Mouse (Mus musculus) megakaryocyte progenitor cell, adult 5-6 weeks (primary cell): Measurements from ENCODE around the gene Crebbp. TPM values are rescaled to one million over a fixed set of nuclear protein-coding genes. Genes with fewer than 3 reads are reported as not detected.
"Not testable (repeated sequence)": the region's sequence is repeated elsewhere in the genome, so short reads cannot be mapped to it uniquely, and the experiment has no call there.

ENCODE experiments used
- ATAC-seq: replicated peaks from 2 replicates; pipeline ENCODE4 v1.8.0; 2016; ENCODE audit warnings: mild to moderate bottlenecking, moderate TSS enrichment, inconsistent platforms; ENCODE audit not compliant: poor library complexity
- total RNA-seq, 2 experiments: library from RNA; stranded (forward) in 1 of 2; stranded (reverse) in 1 of 2; fragments of 157-497, 149-512 nt in 1 of 2; fragments of 200-1000 nt in 1 of 2; gene quantifications; 2 replicates each; pipeline versions ENCODE4 v1.2.3 to v1.2.4; 2015 to 2017

Gene Crebbp
- total RNA-seq (2015) (43.2 and 45.4 TPM in 2 replicates), total RNA-seq (2017) (11.5 and 25.0 TPM in 2 replicates)

DNA sequence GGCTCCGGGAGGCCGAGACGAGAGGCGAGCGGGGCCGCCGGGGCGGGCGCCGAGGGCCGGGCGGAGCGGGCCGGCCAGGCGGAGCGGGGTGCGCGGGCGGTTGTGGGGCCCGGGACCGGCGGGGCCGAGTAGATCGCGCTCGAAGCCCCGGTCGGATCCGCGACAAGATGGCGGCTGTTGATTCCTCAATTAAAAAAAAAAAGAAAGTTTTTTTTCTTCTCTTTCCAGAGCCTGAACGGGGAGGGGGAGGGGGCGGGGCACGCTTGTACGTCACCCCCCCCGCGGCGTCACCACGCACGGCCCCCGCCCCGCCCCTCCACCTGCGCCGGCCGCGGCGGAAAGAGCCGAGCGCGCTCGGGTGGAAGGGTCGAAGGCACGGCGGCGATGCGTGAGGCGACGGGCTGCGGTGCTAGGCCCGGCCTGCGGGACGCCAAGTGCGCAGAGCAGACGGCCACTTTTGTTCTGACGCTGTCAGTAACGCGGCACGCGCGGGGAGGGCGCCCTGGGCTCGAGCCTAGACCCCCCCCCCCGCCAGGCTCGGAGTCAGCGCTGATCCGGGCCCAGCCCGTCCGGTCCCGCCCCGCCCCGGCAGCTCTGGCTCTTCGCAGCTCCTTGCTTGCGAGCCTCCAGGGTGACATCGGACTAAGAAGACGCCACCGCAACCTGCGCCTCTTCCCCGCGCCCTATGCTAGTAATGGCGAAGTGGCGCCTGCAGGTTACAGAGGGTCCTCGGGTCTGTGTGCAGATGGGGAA is at the start of gene Crebbp:
Gene Crebbp, minus strand, starts transcription at position 199 of the 753 bp plus-strand sequence.
- ATAC-seq: peak; percentile 92

DNA sequence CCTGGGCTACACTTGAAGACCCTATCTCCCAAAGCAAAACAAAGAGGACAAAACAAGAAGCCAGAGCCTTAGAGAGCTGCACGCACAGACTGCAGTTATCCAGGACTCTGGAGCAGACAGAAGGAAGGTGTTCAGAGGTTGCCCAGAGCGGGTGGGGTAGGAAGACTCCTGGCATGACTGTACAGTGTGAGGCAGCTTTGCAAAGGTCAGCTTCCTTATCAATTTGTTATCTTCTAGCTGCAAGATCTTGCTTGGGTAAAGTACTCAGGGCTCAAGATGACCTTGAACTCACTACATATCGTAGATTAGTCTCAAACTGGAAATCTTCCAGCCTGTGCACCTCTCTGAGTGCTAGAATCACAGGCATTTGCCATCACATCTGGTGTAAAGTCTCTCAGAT is 49.7 kb upstream of the Crebbp start:
- ATAC-seq: no peak

DNA sequence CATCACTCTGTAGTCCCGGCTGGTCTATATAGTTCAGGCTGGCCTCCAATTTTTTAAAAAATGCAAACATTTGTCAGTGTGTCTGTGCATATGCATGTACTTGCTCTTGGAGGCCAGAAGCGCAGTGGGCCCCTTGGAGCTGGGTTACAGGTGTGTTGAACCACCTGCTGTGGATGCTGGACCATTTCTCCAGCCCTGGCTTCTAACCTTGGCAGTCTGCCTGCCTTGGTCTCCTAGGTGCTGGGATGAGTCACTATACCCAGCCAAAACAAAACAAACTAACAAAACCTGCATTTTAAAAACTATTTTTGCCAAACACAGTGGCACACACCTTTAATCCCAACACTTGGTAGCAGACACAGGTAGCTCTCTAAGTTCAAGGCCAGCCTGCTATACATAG is 43.7 kb upstream of the Crebbp start:
- ATAC-seq: no peak

DNA sequence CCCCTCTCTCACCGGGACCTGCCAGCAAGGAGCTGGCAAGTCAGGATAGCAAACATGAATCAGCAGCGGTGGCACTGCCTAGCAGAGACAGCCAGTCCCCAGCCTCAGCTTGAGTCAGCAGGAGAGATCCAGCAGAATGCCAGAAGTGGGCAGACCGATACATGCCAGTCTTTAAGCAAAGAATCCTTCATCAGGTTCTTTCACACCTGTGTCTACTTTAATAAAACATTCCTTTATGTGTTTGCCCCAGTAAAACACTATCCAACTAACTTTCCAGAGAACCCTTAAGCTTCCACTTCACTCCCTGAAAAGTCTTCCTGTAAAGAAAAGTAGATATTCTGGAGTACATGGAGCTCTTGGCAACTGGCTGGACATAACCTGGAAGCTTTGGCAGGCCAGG is 35.0 kb upstream of the Crebbp start:
- no peak for ATAC-seq

DNA sequence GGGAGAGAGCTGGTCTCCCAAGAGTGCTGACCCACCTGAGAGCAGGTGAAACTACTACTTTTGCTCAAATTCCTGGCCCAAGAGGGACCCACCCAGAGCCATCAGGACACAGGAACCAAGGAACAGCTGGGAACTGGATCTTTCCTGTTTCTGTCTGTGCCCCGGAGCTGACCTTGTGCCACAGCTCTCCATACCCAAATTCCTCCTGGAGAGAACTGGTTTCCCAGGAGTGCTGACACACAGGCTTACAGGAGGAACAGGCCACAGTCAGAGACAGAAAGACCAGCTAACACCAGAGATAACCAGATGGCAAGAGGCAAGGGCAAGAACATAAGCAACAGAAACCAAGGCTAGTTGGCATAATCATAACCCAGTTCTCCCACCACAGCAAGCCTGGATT is 31.4 kb upstream of the Crebbp start:
- not testable (repeated sequence) for ATAC-seq

DNA sequence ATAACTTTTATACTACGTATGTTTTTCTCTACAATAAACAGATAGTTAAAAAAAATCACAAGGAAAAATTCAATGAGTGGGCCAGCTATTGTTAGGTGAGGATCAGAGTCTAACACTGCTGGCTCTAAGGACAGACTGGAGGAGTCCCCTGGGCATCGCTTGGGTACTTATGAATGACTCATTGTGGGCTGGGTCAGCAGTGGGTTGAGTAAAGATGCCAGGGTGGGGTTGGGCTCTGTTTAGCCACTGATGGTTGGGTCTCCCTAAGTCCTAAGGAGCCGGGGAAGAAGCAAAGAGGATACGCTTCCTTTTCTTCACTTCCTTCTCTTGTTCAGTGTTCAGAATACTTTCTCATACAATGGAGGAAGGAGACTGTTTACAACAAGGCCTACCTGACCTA is 22.3 kb upstream of the Crebbp start:
- 0 out of 2 replicates have a peak, but pooled peaks have one; percentile 31 for ATAC-seq

DNA sequence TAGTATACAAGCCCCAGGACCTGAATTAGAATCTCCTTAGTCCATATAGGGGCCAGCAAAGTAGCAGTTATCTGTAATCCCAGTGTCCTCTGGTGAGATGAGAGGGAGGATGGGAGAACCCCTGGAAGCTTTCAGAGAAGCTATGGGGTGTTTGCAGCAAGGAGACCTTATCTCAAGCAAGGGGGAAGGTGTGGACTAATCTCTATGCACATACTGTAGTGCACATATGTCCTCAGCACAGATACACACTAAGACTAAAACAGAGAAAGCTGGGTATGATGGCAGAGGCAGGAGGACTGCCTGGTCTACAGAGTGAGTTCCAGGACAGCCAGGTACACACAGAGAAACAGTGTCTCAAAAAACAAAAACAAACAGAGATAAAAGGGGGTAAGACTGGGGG is 21.8 kb upstream of the Crebbp start:
- no peak for ATAC-seq

DNA sequence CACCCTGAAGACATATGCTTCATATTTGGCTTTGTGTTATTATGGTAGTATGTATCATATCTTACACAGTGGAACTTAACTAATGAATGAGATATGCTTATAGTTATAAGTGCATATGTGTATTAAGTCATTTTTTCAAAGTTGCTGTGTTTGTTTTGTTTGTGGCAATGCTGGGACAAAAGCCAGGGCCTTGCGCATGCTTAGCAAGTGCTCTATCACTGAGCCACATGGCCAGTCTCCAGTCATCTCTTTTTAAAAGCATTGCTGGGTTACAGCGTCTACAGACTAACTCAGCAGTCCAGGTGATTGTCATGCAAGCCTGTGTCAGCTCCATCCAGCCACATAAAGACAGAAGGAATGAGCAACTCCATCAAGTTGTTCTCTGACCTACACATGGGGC is 12.0 kb upstream of the Crebbp start:
- no peak for ATAC-seq

DNA sequence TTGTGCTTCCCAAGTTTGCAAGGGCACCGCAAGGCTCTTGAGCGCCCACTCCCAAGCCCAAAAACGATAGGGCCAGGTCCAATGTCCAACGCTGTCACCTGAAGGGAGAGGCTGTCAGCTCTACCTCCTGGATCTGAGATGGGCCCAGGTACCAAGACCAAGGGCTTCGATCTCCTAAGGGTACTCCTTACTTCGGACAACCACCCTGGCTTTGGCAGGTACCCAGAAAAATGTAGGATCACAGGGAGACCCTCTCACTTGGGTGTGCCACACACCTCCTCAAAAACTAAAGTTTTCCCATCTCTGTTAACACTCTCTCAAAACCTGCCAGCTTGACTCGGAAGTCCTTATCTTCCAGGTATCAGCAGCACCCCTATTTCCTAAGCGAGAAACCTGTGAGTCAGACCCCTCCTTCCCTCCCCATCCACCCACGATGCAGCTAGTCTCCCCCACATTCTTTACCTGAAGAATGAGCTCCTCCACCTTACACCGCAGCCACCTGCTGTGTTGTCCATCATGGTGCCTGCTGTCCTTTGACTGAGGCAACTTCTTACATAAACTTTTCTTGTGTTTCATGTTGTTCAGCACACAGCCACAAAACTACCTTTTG is 939 bp upstream of the Crebbp start:
- ATAC-seq: no peak

DNA sequence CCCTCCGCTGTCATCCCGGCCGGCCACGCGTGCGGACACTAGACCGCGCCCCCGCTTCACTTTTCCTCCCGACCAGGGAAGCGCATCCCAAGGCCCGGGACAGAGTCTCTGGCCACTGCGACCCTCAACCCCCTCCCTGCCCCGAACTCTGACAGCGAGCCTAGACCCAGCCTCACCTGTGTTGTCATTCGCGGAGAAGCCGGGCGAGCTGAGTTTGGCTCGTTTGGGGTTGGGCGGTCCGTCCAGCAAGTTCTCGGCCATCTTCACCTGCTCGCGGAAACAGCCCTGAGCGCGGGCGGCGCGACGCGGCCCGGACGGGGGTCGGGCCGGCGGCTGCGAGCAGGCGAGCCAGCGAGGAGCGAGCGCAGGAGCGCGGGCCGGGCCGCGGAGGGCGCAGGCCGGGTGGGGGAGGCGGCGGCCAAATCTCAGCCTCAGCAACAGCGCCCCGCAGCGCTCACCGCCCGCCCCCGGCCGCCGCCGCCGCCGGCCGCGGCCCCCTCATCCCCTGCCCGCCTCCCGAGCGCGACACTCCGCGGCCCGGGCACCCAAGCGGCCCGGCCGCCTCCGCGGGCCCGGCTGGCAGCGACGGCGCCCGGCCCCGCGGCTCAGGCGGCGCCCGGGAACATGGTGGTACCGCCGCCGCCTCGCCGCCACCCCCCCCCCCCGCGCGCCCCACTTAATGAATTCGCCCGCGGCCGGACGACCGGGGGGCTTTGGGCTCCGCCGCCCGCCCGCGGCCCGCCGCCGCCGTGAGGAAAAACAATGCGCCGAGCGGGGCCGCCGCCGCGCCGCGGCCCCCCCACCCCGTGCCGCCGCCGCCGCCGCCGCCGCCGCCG is 616 bp downstream of the Crebbp start:
- ATAC-seq: peak; percentile 40

DNA sequence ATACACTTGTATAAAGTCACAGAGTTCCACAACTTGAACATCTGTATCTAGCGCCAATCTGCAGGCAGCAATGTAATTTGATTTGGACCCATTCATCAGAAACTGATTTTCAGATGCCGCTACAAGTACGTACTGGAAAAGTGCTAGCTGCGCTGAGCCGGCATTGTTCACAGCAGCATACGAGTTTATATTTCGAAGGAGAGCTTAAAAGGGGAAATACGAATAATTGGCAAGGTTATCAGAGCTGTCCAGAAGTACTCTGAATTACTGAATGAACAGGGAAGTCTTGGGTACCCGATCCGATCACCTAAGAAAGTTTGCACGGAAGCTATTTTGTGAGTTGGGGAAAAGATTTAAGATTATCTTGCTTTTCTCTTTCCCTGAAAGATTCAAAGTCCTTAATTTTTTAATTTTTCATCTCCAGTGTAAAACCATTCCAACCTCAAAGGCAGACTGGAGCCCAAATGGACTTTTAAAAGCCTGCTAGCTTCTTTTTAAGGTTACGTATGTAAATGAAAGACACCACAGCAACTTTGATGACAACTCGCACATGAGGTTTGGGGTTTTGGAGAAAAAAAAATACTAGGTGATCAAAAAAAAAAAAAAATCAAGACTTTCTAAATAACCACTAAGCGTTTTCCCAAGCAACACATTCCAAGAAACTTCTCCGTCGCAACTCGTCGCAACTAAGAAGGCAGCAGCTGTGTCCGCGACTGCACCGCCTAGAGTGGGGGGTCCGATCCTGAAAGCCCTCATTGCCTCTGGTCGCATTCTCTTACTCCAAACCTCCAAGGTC is 1.4 kb downstream of the Crebbp start:
- no peak; the same call in 1 of the 2 replicates for ATAC-seq

DNA sequence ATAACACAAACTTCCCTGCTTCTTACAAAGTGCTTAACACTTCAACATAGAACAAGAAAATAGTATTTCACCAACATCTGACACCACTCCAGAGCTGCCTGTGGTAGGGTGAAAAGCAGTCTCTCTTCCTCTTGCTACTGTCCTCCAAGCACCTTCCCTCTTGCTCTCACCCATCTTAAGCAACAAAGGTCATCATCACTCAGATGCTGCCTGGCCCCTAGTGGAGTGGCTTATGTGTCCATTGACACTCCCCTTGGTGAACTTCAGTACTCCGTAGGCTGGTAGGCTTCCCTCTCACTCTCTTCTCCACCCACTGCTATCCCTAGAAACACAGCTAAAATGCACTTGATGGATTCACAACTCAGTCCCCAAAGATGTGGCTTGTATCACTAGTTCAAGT is 3.5 kb downstream of the Crebbp start:
- ATAC-seq: 0 out of 2 replicates have a peak, but pooled peaks have one; percentile 15

DNA sequence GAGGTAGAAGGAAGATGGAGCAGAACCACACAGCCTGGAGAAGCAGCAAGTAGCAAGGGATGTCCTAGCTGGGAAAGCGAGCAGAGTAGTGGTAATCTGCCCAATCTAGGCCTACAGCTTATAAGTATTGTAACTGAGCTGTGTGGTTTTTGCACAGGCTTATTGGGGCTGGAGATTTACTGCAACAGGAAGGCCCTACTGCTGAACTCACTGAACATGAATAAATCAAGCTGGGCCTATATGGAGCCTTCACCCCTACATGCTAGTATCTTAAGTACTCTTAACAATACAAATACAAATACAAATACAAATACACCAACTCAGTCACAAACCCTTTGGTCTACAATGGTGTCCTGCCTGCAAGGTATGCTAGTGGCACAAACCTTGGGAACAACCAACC is 10.2 kb downstream of the Crebbp start:
- ATAC-seq: no peak

DNA sequence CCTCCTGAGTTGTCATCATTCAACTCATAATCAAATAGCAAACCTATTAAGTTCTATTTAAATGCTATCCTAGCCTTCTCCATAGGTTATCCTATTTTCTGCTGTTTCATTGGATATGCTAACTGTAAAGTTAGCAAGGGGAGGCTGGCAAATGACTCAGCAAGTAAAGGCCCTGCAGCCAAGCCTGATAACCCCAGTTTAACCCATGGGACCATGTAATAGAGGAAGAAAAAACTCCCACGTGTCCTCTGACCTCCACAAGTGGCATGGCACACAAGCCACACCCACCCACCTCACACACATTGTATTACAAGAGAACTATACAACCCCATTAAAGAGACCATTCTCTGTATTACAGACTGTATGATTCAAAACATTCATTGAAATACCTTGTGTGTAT is 13.8 kb downstream of the Crebbp start:
- ATAC-seq: peak; percentile 92

DNA sequence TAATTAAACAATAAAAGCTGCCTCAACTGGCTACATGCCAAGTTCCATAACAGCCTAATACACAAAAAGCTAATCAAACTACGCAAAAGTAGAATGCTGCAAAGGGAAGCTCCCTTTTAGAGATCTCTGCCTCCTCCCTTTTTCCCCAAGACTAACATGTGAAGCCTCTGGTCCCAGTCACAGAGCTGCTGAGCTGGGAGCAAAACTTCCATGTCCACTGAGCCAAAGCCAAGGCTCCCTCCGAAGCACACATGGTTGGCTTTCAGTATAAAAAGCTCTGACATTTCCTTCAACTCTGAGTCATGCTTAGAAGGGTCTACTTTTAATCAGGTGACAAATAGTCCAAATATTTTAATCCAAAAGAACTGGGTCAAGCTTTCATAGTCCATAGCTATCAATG is 14.2 kb downstream of the Crebbp start:
- no peak for ATAC-seq

DNA sequence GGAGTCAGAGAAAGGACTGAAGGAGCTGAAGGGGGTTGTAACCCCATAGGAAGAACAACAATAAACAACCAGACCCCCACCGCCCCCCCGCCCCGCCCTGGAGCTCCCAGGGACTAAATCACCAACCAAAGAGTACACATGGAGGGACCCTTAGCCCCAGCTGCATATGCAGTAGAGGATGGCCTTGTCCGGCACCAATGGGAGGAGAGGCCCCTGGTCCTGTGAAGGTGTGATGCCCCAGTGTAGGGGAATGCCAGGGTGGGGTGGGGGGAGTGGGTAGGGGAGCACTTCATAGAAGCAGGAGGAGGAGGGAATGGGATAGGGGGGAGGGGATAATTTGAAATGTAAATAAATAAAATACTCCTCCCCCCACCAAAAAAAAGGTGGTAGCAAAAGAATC is 15.8 kb downstream of the Crebbp start:
- ATAC-seq: no peak

DNA sequence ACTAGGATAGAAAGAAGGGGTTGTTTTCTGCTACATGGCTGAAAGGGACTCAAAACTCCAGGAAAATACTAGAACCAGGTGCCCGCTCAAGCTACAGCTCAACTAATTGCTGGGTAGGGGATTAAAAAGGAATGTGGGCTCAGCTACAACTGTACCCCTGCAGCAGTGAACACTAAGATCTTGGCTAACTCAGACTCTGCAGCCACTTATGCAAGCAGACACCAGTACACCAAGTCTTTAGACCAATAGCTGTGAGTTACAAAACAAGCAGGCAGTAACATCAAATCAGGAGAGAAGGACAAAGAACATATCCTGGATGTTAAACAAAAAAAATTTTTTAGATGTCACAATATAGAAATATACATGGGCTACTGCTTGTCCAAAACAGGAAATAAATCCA is 23.6 kb downstream of the Crebbp start:
- ATAC-seq: no peak

DNA sequence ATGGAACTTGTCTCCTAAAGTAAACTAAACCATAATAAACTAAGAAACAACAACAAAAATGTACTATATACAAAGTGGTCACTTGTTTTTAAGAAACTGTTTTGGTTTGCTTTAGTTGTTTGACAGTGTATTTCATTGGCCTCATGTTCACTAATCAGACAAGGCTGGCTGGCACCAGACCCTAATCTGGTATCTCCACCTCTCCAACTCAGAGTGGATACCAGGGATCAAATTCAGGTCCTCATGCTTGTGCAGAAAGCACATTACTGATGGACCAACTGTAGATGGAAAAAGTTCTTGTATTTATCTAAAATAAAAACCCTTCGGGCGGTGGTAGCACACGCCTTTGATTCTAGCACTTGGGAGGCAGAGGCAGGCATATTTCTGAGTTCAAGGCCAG is 38.7 kb downstream of the Crebbp start:
- peak; percentile 61 for ATAC-seq

DNA sequence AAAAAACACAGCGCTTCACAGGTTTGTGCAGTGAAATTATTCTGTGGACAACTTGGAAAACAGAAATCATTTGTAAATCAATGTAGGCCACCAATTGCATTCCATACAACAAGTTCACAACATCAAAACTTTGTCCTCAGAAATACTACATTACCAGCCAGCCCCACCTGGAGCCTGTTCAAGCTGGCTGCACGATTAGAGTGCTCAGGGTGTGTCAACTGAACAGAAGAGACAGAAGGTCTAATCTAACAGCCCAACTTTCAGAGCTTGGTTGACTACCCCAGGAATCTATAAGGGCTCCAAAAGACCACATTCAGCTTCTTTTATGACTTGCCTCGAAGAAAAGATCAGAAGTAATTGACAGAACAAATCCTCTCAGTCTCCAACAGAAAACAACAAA is 44.3 kb downstream of the Crebbp start:
- ATAC-seq: peak; percentile 99

DNA sequence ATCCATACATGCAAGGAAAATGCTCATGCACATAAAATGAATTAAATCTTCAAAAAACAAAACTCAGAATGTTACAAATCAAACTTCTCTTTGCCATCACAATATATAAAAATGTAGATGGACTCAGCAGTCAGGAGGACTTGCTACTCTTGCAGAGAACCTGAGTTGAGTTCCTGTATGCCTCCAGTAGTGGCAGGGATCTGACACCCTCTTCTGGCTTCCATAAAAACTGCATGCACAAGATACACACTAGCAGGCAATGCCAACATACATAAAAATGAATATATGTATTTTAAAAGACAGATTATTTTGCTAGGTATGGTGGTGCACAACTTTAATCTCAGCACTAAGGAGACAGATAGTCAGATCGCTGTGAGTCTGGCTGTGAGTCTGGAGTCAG is 45.3 kb downstream of the Crebbp start:
- peak; percentile 75 for ATAC-seq

DNA sequence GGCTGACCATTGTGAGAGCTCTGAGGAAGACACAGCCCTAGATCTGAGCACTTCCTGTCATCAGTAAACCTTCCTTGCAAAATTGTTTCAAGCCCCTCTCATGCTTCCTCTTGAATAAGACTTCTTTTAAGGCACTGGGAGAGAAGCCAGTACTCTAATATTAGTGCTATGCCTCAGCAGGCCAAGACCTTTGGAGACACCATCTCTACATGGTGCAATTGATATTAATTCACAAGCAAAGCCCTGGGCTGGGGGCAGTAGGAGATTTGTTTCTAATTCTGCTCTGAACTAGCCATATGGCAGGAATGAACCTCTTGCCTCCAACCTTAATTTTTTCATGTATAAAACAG is 52.9 kb downstream of the Crebbp start:
- ATAC-seq: no peak
